Mouse (Mus musculus) brain, embryonic 14.5 days (tissue): ENCODE results near the gene Ezh1. TPM values are rescaled to one million over a fixed set of nuclear protein-coding genes. Genes with fewer than 3 reads are reported as not detected.

Source experiments
- DNase-seq: peaks from one replicate; pipeline ENCODE4 v3.0.0-alpha.2; 2011; ENCODE audit warnings: low read depth
- CTCF ChIP-seq: fragments of 200-500 bp; IDR thresholded peaks from 2 replicates; pipeline ENCODE4 v1.5.1; 2012; ENCODE audit warnings: inconsistent platforms, mild to moderate bottlenecking, moderate library complexity, borderline replicate concordance; ENCODE audit not compliant: insufficient read depth, insufficient read length; ENCODE audit errors: extremely low read depth
- POLR2A ChIP-seq: fragments of 200-500 bp; IDR thresholded peaks from 2 replicates; pipeline ENCODE4 v1.6.1; 2012; ENCODE audit warnings: mild to moderate bottlenecking, inconsistent platforms, borderline replicate concordance; ENCODE audit not compliant: poor library complexity, insufficient read depth, insufficient read length, severe bottlenecking; ENCODE audit errors: extremely low read depth
- polyA plus RNA-seq: library from polyadenylated mRNA; depleted of rRNA; stranded (reverse); fragments of >200 nt; gene quantifications from 2 replicates; pipeline ENCODE4 v1.2.3, GENCODE M21; 2012

Gene Ezh1
- polyA plus RNA-seq, 1 experiment = 27.2 TPM

GRCm38 (mm10) chr11:101230061-101230511, 3.8 kb upstream of the Ezh1 start:
- peak; percentile 45 for DNase-seq
- no peak for TF ChIP-seq CTCF
- TF ChIP-seq POLR2A = no peak

- peak; percentile 15 for DNase-seq
- TF ChIP-seq CTCF = no peak
- TF ChIP-seq POLR2A = no peak
Measured at GRCm38 (mm10) chr11:101229361-101229900, 3.2 kb upstream of the Ezh1 start.

DNA sequence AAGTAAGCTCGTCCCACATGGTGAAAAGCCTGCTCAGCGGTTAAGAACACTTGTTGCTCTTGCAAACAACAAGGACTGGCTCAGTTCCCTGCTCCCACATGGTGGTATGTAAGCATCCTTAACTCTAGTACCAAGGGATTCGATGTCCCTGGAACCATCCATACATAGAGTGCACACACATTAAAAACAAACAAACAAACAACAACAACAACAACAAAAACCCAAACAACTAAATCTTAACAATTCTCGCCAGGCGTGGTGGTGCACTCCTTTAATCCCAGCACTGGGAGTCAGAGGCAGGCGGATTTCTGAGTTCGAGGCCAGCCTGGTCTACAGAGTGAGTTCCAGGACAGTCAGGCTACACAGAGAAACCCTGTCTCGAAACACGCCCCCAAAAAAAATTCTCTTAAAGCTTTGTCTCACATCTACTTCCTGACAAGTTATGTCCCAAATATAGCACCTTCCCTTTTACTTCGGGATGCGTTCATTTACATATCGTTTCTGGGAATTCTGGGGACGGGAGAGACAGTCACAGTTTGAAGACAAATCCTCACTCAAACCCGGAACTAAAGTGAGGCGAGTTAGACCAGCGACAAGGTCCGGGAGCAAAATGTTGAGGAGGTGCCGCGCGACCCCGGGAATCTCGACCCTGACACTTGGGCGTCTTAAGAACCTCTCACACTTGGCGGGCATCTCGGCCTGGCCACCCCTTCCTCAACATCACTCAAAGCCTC, 765 bp downstream of the Ezh1 start:
- no peak for DNase-seq
- no peak for TF ChIP-seq CTCF
- no peak for TF ChIP-seq POLR2A

GRCm38 (mm10) chr11:101224337-101224736, 1.9 kb downstream of the Ezh1 start:
- no peak for TF ChIP-seq CTCF
- no peak for TF ChIP-seq POLR2A
- DNase-seq = no peak

DNA sequence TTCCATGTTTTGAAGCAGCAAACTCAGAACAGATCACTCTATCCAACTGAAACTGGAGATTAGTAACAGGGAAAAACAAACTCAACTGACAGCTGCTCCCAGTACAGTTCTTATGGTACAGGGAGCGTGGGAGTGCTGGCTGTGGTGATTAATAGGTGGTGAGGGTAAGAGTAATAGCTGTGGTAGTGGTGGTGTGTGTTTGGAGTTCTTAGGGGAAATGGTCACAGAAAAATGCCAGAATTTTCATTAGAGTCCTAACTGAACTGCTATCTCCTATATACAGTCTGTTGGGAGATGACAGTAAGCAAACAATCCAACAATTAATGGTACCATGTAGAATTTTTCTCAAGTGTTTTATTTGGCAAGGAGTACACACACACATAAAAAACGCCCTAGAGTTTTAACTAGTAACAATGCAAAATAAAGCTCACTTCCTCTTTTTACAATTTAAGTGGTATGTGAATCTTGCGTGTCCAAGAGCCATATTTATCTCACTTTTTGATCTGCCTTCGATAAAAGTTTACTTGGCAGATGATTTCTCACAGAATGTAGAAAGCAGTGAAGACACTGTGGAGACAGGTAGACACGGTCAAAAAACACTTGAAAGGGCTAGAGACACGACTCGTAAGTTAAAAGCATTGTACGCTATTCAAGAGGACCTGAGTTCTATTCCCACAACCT, 4.8 kb downstream of the Ezh1 start:
- TF ChIP-seq POLR2A (no peak), CTCF (no peak)

GRCm38 (mm10) chr11:101220853-101221252, 5.4 kb downstream of the Ezh1 start:
- TF ChIP-seq POLR2A (no peak), CTCF (no peak)
- no peak for DNase-seq

More for the DNA sequence above, 4.8 kb downstream of the Ezh1 start:
- no peak for DNase-seq

DNA sequence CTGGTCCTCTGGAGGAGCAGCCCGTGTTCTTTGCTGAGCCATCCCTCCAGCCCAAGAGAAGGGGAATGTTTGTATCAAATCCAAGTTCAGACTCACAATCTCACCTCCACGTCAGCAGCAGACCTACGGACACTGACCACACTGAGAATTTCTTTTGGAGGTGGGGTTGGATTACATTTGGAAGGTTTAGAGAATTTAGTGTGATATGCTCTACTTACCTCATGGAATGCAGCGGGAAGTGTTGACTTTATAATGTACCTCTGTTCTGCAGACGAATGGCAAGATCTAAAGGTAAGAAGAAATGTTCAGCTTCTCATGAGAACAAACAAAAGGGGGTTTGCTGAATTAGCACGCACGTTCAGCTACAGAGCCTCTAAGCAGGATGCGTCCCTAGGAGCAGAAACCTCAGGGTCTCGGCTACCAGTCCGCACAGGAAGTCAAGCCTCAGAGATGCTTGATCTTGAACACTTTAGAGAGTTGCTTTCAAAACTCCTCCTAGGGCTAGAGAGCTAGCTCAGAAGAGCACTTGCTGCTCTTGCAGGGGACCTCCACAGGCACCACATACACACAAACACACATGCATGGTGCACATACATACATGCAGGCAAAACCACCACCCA, 7.7 kb downstream of the Ezh1 start:
- TF ChIP-seq CTCF (no peak), POLR2A (no peak)
- DNase-seq = no peak

GRCm38 (mm10) chr11:101216936-101217335, 9.3 kb downstream of the Ezh1 start:
- DNase-seq = no peak
- TF ChIP-seq CTCF (no peak), POLR2A (no peak)

DNA sequence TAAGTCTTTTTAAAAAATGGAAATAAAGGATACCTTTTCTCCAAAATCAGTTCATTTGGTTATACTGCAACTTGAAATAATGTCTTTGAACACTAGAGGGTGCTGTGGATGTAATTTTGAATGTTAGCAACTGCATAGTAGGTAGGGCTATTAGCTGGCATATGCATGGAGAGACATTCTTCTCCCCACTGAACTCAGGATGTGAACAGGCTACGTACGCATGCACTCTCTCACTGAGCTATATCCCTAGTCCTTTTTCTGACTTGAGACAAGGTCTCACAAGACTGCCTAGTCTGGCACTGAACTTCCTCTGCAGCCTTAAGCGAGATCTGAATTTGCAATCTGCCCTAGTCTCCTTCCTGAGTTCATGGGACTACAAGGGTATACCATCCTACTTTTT, 14.3 kb downstream of the Ezh1 start:
- TF ChIP-seq CTCF = 0 out of 2 replicates have a peak, but pooled peaks have one; percentile 30
- no peak for TF ChIP-seq POLR2A
- peak; percentile 89 for DNase-seq

DNA sequence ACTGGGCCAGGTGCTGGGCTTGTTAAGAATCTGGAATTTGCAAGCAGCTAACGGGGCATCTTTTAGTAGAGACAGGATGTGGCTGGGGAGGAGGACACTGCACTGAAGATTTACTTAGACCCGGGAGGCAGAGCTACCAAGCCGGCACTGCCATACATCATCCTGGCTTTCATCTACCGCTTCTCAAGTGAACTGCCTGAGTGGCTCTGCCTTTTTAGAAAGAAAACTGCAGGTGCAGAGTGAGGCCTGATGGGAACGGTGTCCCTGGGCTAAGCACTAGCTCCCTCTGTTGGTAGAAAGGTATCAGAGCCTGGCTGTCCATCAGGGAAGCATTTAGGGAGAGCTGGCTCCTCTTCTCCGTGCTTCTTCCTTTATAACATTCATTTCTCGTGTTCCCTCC, 25.3 kb downstream of the Ezh1 start:
- DNase-seq = peak; percentile 77
- TF ChIP-seq CTCF (peak; percentile 81), POLR2A (no peak)

DNA sequence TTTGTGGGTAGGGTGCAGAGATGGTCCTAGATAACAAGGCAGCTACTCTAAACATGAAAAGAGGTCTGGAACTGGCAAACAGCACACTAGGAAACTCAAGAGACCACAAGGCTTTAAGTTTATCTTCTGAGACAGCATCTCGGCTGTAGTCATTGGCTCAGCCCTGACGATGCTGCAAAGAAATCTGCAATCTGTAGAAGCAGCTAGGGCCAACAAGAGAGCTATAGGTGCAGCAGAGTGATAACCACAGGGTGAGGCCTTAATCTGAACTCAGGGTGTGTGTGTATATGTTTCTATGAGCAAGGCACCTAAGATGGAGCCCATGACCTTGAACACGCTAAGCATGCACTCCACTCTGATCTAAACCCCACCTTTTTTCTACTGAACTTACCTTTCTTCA, 26.7 kb downstream of the Ezh1 start:
- no peak for TF ChIP-seq POLR2A
- no peak for TF ChIP-seq CTCF
- no peak for DNase-seq
